Mouse (Mus musculus) heart, embryonic 11.5 days (tissue): ENCODE data around the gene Srgap2. TPM values are rescaled to one million over a fixed set of nuclear protein-coding genes. Genes with fewer than 3 reads are reported as not detected.

Experiments
- ATAC-seq: fragments of 200-750 bp; cut with Nextera tagmentation; replicated peaks from 2 replicates; pipeline ENCODE4 v1.8.0; 2017; ENCODE audit warnings: moderate library complexity; ENCODE audit not compliant: insufficient number of reproducible peaks, low FRiP score, low TSS enrichment
- H3K27ac ChIP-seq: fragments of 300-500 bp; sonication (generic); 2 replicates; pipeline ENCODE4 v1.5.1; 2014; ENCODE audit warnings: mild to moderate bottlenecking, low read depth, low read length
- H3K27me3 ChIP-seq: fragments of 300-500 bp; sonication (generic); 2 replicates; pipeline ENCODE4 v1.6.1; 2014; ENCODE audit warnings: mild to moderate bottlenecking, low read length, mixed read lengths; ENCODE audit not compliant: control insufficient read depth, insufficient read depth
- H3K36me3 ChIP-seq: fragments of 300-500 bp; sonication (generic); 2 replicates; pipeline ENCODE4 v1.6.1; 2014; ENCODE audit warnings: mild to moderate bottlenecking, low read length, moderate library complexity, mixed read lengths; ENCODE audit not compliant: control insufficient read depth, insufficient read depth
- H3K4me1 ChIP-seq: fragments of 300-500 bp; sonication (generic); 2 replicates; pipeline ENCODE4 v1.6.1; 2014; ENCODE audit warnings: low read length; ENCODE audit not compliant: control insufficient read depth, insufficient read depth
- H3K4me2 ChIP-seq: fragments of 300-500 bp; sonication (generic); 2 replicates; pipeline ENCODE4 v1.6.1; 2014; ENCODE audit warnings: mild to moderate bottlenecking, moderate library complexity
- H3K4me3 ChIP-seq: fragments of 300-500 bp; sonication (generic); 2 replicates; pipeline ENCODE4 v1.5.1; 2014; ENCODE audit warnings: low read depth, low read length
- H3K9ac ChIP-seq: fragments of 300-500 bp; sonication (generic); 2 replicates; pipeline ENCODE4 v1.6.1; 2014; ENCODE audit warnings: mild to moderate bottlenecking, low read depth, low read length, moderate library complexity
- H3K9me3 ChIP-seq: fragments of 300-500 bp; sonication (generic); replicated peaks from 2 replicates; pipeline ENCODE4 v1.6.1; 2016; ENCODE audit warnings: low read length; ENCODE audit not compliant: control insufficient read depth
- WGBS: fragments of 180-500 bp; shearing (Covaris S2); extraction: QIAGEN DNeasy Blood & Tissue Kit; methylation state at CpG from one replicate; pipeline ENCODE4 v1.1.7; 2014; ENCODE audit not compliant: insufficient replicate concordance; 5-methylcytosine and 5-hydroxymethylcytosine counted together
- polyA plus RNA-seq: library from polyadenylated mRNA; unstranded; fragments of >200 nt; fragmentation: Nextera tagmentation; extraction: Ambion mirVana; gene quantifications from 2 replicates; pipeline ENCODE4 v1.2.1, GENCODE M21; 2014

Srgap2 gene
- polyA plus RNA-seq, 1 experiment from 2014 or later: 23.3 TPM

- Histone ChIP-seq H3K4me3 (no peak overlapping the region), H3K27me3 (no peaks in the 10 kb centered on the region), H3K9me3 (no peaks in the 10 kb centered on the region), H3K4me2 (no peak overlapping the region), H3K27ac (no peak overlapping the region), H3K36me3 (no peaks in the 10 kb centered on the region), H3K9ac (no peak overlapping the region), H3K4me1 (peaks cover 13% of the 10 kb centered on the region; the same call in 1 of the 2 replicates)
- no peak for ATAC-seq
- WGBS: 80% methylated on average over 5 of the region's 5 CpGs
Measured at GRCm38 (mm10) chr1:131448373-131448772, 78.8 kb downstream of the Srgap2 start.

- Histone ChIP-seq H3K9me3 (no peaks in the 10 kb centered on the region), H3K27me3 (no peaks in the 10 kb centered on the region), H3K4me1 (peaks cover 13% of the 10 kb centered on the region; the same call in 1 of the 2 replicates), H3K36me3 (no peaks in the 10 kb centered on the region), H3K27ac (no peak overlapping the region), H3K4me2 (no peak overlapping the region; the same call in 1 of the 2 replicates), H3K9ac (0 out of 2 replicates have a peak overlapping the region, but pooled peaks have one; percentile 43), H3K4me3 (no peak overlapping the region)
- peak; percentile 91 for ATAC-seq
- WGBS: 75% methylated on average over 3 of the region's 3 CpGs
Measured at GRCm38 (mm10) chr1:131447333-131447732, 79.8 kb downstream of the Srgap2 start.

DNA sequence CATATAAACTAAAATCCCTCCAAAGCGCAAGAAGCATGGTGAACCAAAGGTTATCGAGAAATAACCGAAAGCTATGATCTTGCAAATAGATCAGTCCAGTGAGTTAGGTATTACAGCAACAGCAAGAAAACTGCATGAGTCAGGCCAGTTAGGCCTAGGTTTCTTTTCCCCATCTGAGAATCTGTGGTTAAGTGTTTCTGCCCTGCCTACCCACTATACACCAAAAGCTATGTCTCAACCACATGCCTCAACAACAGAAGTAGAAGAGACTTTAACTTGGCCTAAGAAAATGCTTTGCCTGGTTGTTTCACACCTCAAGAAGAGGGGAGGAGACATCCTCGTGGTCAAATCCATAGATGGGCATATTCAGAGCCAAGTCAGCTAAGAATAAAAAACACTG, 80.6 kb downstream of the Srgap2 start:
- H3K27me3 ChIP-seq: no peaks in the 10 kb centered on the region
- ATAC-seq: no peak
- peaks cover 13% of the 10 kb centered on the region; the same call in 1 of the 2 replicates for H3K4me1 ChIP-seq
- no peak overlapping the region for H3K4me2 ChIP-seq
- no peak overlapping the region for H3K4me3 ChIP-seq
- 92% methylated on average over 4 of the region's 4 CpGs for WGBS
- H3K9me3 ChIP-seq: no peaks in the 10 kb centered on the region
- no peak overlapping the region for H3K9ac ChIP-seq
- H3K27ac ChIP-seq: no peak overlapping the region
- H3K36me3 ChIP-seq: no peaks in the 10 kb centered on the region

- Histone ChIP-seq H3K27ac (no peak overlapping the region), H3K27me3 (no peaks in the 10 kb centered on the region), H3K4me3 (no peak overlapping the region), H3K9ac (no peak overlapping the region), H3K4me2 (no peak overlapping the region), H3K36me3 (no peaks in the 10 kb centered on the region), H3K4me1 (0 out of 2 replicates have a peak, but pooled peaks cover 4% of the 10 kb centered on the region), H3K9me3 (no peaks in the 10 kb centered on the region)
- WGBS: 88% methylated on average over 11 of the region's 11 CpGs
- no peak for ATAC-seq
Measured at GRCm38 (mm10) chr1:131438556-131438955, 88.6 kb downstream of the Srgap2 start.

DNA sequence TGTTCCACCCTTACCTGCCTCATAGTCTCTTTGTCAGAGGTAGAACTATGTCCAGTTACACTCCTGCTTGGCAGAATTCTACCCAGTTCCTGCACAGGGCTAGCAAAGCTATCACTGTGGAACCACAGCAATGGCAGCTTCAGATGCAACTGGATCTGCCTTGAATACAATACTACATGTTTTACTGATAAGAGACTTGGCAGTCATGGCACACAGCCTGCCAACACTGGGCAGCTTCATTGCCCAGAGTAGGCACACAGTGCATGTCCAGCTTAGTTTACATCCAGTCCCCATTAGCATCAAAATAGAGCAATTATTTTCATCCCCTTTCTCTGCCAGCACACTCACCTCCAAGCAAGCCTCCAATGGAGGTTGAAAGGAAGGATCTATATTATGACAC, 89.2 kb downstream of the Srgap2 start:
- Histone ChIP-seq H3K4me2 (no peak overlapping the region), H3K9ac (no peak overlapping the region), H3K9me3 (no peaks in the 10 kb centered on the region), H3K27ac (no peak overlapping the region), H3K36me3 (no peaks in the 10 kb centered on the region), H3K27me3 (no peaks in the 10 kb centered on the region), H3K4me1 (0 out of 2 replicates have a peak, but pooled peaks cover 5% of the 10 kb centered on the region), H3K4me3 (no peak overlapping the region)
- no peak for ATAC-seq

GRCm38 (mm10) chr1:131436609-131437008, 90.5 kb downstream of the Srgap2 start:
- Histone ChIP-seq H3K36me3 (no peaks in the 10 kb centered on the region), H3K4me3 (no peak overlapping the region), H3K9me3 (no peaks in the 10 kb centered on the region), H3K27me3 (no peaks in the 10 kb centered on the region), H3K4me2 (no peak overlapping the region), H3K27ac (no peak overlapping the region), H3K9ac (no peak overlapping the region), H3K4me1 (peaks cover 7% of the 10 kb centered on the region)
- 82% methylated on average over 7 of the region's 7 CpGs for WGBS
- ATAC-seq: no peak

DNA sequence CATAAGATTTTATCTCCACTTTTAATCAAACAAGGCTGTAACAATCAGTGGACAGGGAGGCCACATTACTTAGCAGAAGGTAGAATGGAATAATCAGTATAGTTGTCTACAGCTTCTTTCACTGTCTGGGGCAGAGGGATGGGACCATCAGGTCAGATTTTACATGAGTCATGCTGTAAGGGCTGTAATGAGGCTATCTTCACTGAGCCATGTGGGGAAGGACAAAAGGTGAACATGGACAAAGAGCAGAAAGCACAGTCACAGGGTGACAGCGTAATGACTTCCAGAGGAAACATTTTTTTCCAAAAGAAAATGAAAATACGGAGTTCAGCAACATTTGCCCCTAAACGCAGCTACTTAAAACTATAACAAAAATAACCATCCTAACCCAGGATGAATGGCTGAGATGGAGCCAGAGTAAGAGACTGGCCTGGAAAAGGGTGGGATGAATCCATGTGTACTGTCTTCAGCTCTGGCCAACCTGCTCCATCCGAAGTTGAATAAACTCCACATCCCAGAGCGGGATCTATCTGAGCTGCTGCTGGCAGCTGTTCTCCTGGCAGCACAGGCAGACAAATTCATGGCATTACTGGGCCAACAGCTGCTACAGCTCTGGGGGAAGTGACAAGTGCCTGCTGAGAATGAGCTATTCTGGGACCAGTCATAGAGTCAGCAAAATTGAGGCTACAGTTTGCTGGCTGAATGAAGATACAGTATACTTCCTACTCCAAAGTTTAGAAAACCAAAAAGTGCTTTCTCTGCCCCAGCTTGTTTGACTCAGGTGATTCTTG, 95.5 kb downstream of the Srgap2 start:
- Histone ChIP-seq H3K27me3 (no peaks in the 10 kb centered on the region), H3K27ac (peak overlapping the region; percentile 82), H3K9me3 (no peaks in the 10 kb centered on the region), H3K9ac (0 out of 2 replicates have a peak overlapping the region, but pooled peaks have one; percentile 5), H3K4me2 (peak overlapping the region; percentile 43), H3K4me3 (no peak overlapping the region), H3K4me1 (peaks cover 24% of the 10 kb centered on the region), H3K36me3 (no peaks in the 10 kb centered on the region)
- ATAC-seq: peak; percentile 57; the same call in 1 of the 2 replicates
- WGBS: 39% methylated on average over 5 of the region's 5 CpGs

- Histone ChIP-seq H3K4me2 (no peak overlapping the region), H3K9me3 (no peaks in the 10 kb centered on the region), H3K27ac (no peak overlapping the region), H3K4me3 (no peak overlapping the region), H3K9ac (no peak overlapping the region), H3K36me3 (no peaks in the 10 kb centered on the region), H3K4me1 (peaks cover 26% of the 10 kb centered on the region), H3K27me3 (no peaks in the 10 kb centered on the region)
- WGBS: 32% methylated on average over 5 of the region's 5 CpGs
- no peak for ATAC-seq
Measured at GRCm38 (mm10) chr1:131427140-131427821, 99.9 kb downstream of the Srgap2 start.
